Mouse (Mus musculus): ENCODE data around the gene Ppil4. TPM values are rescaled to one million over a fixed set of nuclear protein-coding genes. Genes with fewer than 3 reads are reported as not detected.
A peak's percentile ranks its signal among the peaks of the same experiment; 100 is the strongest.
"Not testable (repeated sequence)": the region's sequence is repeated elsewhere in the genome, so short reads cannot be mapped to it uniquely, and the experiment has no call there.

The Ppil4 gene
- polyA plus RNA-seq (2014; fragmentation: Nextera tagmentation; extraction: Ambion mirVana): 44.3 and 53.0 TPM in 2 replicates

DNA sequence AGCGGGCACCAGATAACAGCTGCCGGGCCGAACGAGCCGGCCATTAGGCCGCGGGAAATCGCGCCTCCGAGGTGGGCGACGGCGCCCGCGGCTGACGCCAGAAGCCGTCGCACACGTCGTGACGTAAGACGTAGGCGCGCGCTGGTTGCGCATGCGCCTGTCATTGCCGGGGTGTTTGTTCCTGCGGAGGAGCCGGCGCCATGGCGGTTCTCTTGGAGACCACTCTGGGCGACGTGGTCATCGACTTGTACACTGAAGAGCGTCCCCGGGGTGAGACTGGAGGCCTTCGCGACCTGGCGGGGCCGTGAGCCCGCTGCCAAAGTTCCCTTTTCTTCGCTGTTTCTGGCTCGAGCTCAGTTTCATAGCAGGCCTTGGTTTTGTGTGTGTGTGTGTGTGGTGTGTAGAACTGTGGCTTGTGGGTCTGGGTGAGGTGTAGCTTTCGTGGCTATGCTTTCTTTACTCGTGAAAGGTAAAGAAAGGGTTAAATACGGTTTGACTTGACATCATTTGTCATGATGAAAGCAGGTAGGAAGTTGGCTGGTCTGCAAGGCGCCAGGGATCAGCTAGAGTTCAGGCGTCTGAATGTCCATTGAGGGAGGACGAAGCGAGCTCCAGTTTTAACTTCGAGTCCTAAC is at the start of gene Ppil4, which contains the start of gene Ginm1:
Ppil4 (plus strand) TSS at position 141 of the 635 bp plus-strand sequence.
Ginm1 (minus strand) TSS at position 74 of the 635 bp plus-strand sequence.
- DNase-seq (ENCODE audit: low spot score): peak; percentile 86
- WGBS: under 1% methylated on average over 52 of the region's 52 CpGs
- Histone ChIP-seq H3K4me3 (ENCODE audit: low read depth, low read length) (peak within 1 kb of the TSS; percentile 75), H3K27me3 (replicated peaks; ENCODE audit: control insufficient read depth, insufficient read depth, low read length) (no peaks in the 10 kb centered on the region), H3K9me3 (ENCODE audit: control insufficient read depth, low read length) (no peaks in the 10 kb centered on the region), H3K4me1 (replicated peaks; ENCODE audit: control insufficient read depth, insufficient read depth, low read length) (peaks cover 4% of the 10 kb centered on the region), H3K27ac (ENCODE audit: low read depth, low read length) (peak within 1 kb of the TSS; percentile 61; the same call in 1 of the 2 replicates), H3K36me3 (ENCODE audit: control insufficient read depth, insufficient read depth, low read length) (peaks cover 19% of the 10 kb centered on the region), H3K4me2 (peak within 1 kb of the TSS; percentile 91), H3K9ac (ENCODE audit: low read depth, low read length) (peak within 1 kb of the TSS; percentile 82)
- ATAC-seq (replicated peaks; ENCODE audit: low FRiP score): peak; percentile 93

DNA sequence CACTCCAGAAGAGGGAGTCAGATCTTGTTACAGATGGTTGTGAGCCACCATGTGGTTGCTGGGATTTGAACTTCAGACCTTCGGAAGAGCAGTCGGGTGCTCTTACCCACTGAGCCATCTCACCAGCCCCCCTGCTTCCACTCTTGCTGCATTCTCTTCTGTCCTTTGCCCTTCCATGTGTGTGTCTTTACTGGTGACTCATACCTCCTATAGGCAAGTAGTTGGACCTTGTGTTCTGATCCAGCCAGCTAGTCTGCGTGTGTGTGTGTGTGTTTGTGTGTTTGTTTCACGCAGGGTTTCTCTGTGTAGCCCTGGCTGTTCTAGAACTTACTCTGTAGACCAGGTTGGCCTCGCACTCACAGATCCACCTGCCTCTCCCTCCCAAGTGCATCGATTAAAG is 47.2 kb upstream of the Ppil4 start:
- not testable (repeated sequence) for H3K4me3 ChIP-seq (ENCODE audit: low read depth, low read length); H3K4me2 ChIP-seq; H3K9me3 ChIP-seq (ENCODE audit: control insufficient read depth, low read length); H3K9ac ChIP-seq (ENCODE audit: low read depth, low read length); ATAC-seq (replicated peaks; ENCODE audit: low FRiP score); H3K27me3 ChIP-seq (replicated peaks; ENCODE audit: control insufficient read depth, insufficient read depth, low read length); H3K27ac ChIP-seq (ENCODE audit: low read depth, low read length); DNase-seq (ENCODE audit: low spot score); H3K4me1 ChIP-seq (replicated peaks; ENCODE audit: control insufficient read depth, insufficient read depth, low read length)
- peaks cover 24% of the 10 kb centered on the region for H3K36me3 ChIP-seq (ENCODE audit: control insufficient read depth, insufficient read depth, low read length)
- WGBS: 98% methylated on average over 6 of the region's 6 CpGs

- Histone ChIP-seq H3K4me1 (replicated peaks; ENCODE audit: control insufficient read depth, insufficient read depth, low read length) (no peaks in the 10 kb centered on the region), H3K4me3 (ENCODE audit: low read depth, low read length) (no peak overlapping the region), H3K9me3 (ENCODE audit: control insufficient read depth, low read length) (no peaks in the 10 kb centered on the region), H3K36me3 (ENCODE audit: control insufficient read depth, insufficient read depth, low read length) (peaks cover 33% of the 10 kb centered on the region; the same call in 1 of the 2 replicates), H3K27me3 (replicated peaks; ENCODE audit: control insufficient read depth, insufficient read depth, low read length) (no peaks in the 10 kb centered on the region), H3K4me2 (no peak overlapping the region), H3K9ac (ENCODE audit: low read depth, low read length) (no peak overlapping the region), H3K27ac (ENCODE audit: low read depth, low read length) (no peak overlapping the region)
- 76% methylated on average over 6 of the region's 6 CpGs for WGBS
- no peak; the same call in 1 of the 2 replicates for ATAC-seq (replicated peaks; ENCODE audit: low FRiP score)
- DNase-seq (ENCODE audit: low spot score): no peak
Measured at GRCm38 (mm10) chr10:7748752-7749151, 43.9 kb upstream of the Ppil4 start.

DNA sequence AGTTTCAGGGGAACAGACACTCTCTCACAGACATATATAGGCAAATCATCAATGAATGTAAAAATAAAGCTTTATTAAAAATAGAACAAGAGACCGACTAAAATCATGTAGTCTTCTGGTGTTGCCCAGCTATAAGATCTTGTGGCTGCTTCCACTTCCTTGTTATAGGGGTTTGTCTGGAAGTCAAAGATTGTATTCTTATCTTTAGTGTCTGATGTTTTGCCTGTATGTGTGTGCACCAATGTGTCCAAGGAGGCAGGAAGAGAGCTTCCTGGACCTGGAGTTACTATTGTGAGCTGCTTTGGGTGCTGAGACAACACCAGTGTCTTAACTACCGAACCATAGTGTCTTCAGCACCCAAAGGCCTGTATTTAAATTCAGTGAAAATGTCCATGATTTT is 35.1 kb upstream of the Ppil4 start:
- no peaks in the 10 kb centered on the region for H3K9me3 ChIP-seq (ENCODE audit: control insufficient read depth, low read length)
- H3K36me3 ChIP-seq (ENCODE audit: control insufficient read depth, insufficient read depth, low read length): peaks cover 11% of the 10 kb centered on the region; the same call in 1 of the 2 replicates
- no peak overlapping the region for H3K4me2 ChIP-seq
- H3K27ac ChIP-seq (ENCODE audit: low read depth, low read length): no peak overlapping the region
- WGBS: 66% methylated on average over 2 of the region's 2 CpGs
- peaks cover 2% of the 10 kb centered on the region; the same call in 1 of the 2 replicates for H3K4me1 ChIP-seq (replicated peaks; ENCODE audit: control insufficient read depth, insufficient read depth, low read length)
- no peak overlapping the region for H3K4me3 ChIP-seq (ENCODE audit: low read depth, low read length)
- no peak for DNase-seq (ENCODE audit: low spot score)
- H3K27me3 ChIP-seq (replicated peaks; ENCODE audit: control insufficient read depth, insufficient read depth, low read length): no peaks in the 10 kb centered on the region
- no peak overlapping the region for H3K9ac ChIP-seq (ENCODE audit: low read depth, low read length)
- peak; percentile 67 for ATAC-seq (replicated peaks; ENCODE audit: low FRiP score)

GRCm38 (mm10) chr10:7772346-7772745 is 20.3 kb upstream of the Ppil4 start:
- no peak overlapping the region for H3K27ac ChIP-seq (ENCODE audit: low read depth, low read length)
- ATAC-seq (replicated peaks; ENCODE audit: low FRiP score) (no peak), DNase-seq (ENCODE audit: low spot score) (no peak)
- no peak overlapping the region for H3K9ac ChIP-seq (ENCODE audit: low read depth, low read length)
- H3K4me2 ChIP-seq: no peak overlapping the region
- H3K4me1 ChIP-seq (replicated peaks; ENCODE audit: control insufficient read depth, insufficient read depth, low read length): no peaks in the 10 kb centered on the region
- no peaks in the 10 kb centered on the region for H3K27me3 ChIP-seq (replicated peaks; ENCODE audit: control insufficient read depth, insufficient read depth, low read length)
- H3K4me3 ChIP-seq (ENCODE audit: low read depth, low read length): no peak overlapping the region
- WGBS: 93% methylated on average over 4 of the region's 4 CpGs
- no peaks in the 10 kb centered on the region for H3K9me3 ChIP-seq (ENCODE audit: control insufficient read depth, low read length)
- H3K36me3 ChIP-seq (ENCODE audit: control insufficient read depth, insufficient read depth, low read length): peaks cover 25% of the 10 kb centered on the region

DNA sequence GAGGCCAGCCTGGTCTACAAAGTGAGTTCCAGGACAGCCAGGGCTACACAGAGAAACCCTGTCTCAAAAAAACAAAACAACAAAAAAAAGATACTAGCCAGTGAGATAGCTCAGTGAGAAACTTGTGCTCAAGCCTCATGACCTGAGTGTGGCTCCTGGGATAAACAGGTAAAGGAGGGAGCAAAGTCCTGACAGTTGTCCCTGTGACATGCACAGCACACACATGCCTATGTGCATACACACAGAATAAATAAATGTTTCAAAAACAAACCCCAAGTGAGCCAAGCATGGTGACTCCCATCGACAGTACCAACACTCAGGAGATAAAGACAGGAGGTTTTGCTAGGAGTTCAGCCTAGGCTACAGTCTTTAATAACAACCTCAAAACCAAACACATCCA is 19.9 kb upstream of the Ppil4 start:
- DNase-seq (ENCODE audit: low spot score) (no peak), ATAC-seq (replicated peaks; ENCODE audit: low FRiP score) (no peak)

DNA sequence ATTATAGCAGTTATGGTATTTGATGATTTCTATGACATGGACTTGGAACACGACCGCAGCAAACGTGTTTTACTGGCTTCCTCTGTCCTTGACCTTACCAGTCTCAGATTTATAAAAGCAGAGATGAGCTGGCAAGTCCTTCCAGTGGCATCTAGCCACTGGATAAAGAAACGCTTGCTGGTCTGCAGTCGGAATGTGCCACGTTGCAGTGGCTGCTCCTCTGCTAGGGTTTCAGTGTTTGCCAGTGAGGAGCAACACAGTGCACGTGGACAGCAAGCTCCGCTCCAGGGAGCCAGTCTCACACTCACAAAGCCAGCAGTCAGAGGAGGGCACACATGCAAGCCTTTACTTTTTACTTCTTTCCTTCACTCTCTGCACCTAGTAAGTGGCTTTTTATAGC is 17.3 kb upstream of the Ppil4 start:
- Histone ChIP-seq H3K4me2 (no peak overlapping the region), H3K27ac (ENCODE audit: low read depth, low read length) (no peak overlapping the region), H3K9me3 (ENCODE audit: control insufficient read depth, low read length) (no peaks in the 10 kb centered on the region), H3K4me1 (replicated peaks; ENCODE audit: control insufficient read depth, insufficient read depth, low read length) (0 out of 2 replicates have a peak, but pooled peaks cover 4% of the 10 kb centered on the region), H3K36me3 (ENCODE audit: control insufficient read depth, insufficient read depth, low read length) (peaks cover 17% of the 10 kb centered on the region), H3K4me3 (ENCODE audit: low read depth, low read length) (no peak overlapping the region), H3K9ac (ENCODE audit: low read depth, low read length) (no peak overlapping the region), H3K27me3 (replicated peaks; ENCODE audit: control insufficient read depth, insufficient read depth, low read length) (no peaks in the 10 kb centered on the region)
- ATAC-seq (replicated peaks; ENCODE audit: low FRiP score) (no peak), DNase-seq (ENCODE audit: low spot score) (no peak)
- WGBS: 88% methylated on average over 8 of the region's 8 CpGs

More for the DNA sequence above, 19.9 kb upstream of the Ppil4 start:
- no peak overlapping the region for H3K4me2 ChIP-seq
- WGBS: 88% methylated on average over 1 of the region's 1 CpGs
- H3K27me3 ChIP-seq (replicated peaks; ENCODE audit: control insufficient read depth, insufficient read depth, low read length): no peaks in the 10 kb centered on the region
- no peak overlapping the region for H3K4me3 ChIP-seq (ENCODE audit: low read depth, low read length)
- H3K27ac ChIP-seq (ENCODE audit: low read depth, low read length): no peak overlapping the region
- H3K36me3 ChIP-seq (ENCODE audit: control insufficient read depth, insufficient read depth, low read length): peaks cover 25% of the 10 kb centered on the region
- H3K9me3 ChIP-seq (ENCODE audit: control insufficient read depth, low read length): no peaks in the 10 kb centered on the region
- no peaks in the 10 kb centered on the region for H3K4me1 ChIP-seq (replicated peaks; ENCODE audit: control insufficient read depth, insufficient read depth, low read length)
- no peak overlapping the region for H3K9ac ChIP-seq (ENCODE audit: low read depth, low read length)

DNA sequence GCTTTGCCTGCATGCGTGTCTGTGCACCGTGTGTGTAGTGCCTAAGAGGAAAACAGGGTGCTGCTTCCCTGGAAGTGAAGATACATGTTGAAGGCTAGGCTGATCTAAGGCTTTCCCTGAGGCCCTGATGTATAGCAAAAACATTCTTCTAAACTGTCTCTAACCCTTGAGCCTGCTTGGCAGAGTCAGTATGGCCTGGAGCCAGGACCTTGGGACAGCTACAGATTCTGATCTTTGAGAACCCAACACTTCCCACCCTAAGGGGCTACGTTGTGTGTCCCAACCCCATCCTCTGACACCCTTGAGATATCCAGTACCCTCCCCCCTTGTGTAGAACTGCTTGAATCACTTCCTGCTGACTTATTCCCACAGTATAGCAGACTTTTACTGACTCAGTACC is 14.3 kb upstream of the Ppil4 start:
- no peak for DNase-seq (ENCODE audit: low spot score)
- no peaks in the 10 kb centered on the region for H3K9me3 ChIP-seq (ENCODE audit: control insufficient read depth, low read length)
- no peak overlapping the region for H3K27ac ChIP-seq (ENCODE audit: low read depth, low read length)
- WGBS: 91% methylated on average over 3 of the region's 3 CpGs
- 0 out of 2 replicates have a peak, but pooled peaks cover 4% of the 10 kb centered on the region for H3K4me1 ChIP-seq (replicated peaks; ENCODE audit: control insufficient read depth, insufficient read depth, low read length)
- no peak overlapping the region for H3K9ac ChIP-seq (ENCODE audit: low read depth, low read length)
- ATAC-seq (replicated peaks; ENCODE audit: low FRiP score): no peak
- no peak overlapping the region for H3K4me3 ChIP-seq (ENCODE audit: low read depth, low read length)
- no peaks in the 10 kb centered on the region for H3K27me3 ChIP-seq (replicated peaks; ENCODE audit: control insufficient read depth, insufficient read depth, low read length)
- no peak overlapping the region for H3K4me2 ChIP-seq
- H3K36me3 ChIP-seq (ENCODE audit: control insufficient read depth, insufficient read depth, low read length): peaks cover 11% of the 10 kb centered on the region

DNA sequence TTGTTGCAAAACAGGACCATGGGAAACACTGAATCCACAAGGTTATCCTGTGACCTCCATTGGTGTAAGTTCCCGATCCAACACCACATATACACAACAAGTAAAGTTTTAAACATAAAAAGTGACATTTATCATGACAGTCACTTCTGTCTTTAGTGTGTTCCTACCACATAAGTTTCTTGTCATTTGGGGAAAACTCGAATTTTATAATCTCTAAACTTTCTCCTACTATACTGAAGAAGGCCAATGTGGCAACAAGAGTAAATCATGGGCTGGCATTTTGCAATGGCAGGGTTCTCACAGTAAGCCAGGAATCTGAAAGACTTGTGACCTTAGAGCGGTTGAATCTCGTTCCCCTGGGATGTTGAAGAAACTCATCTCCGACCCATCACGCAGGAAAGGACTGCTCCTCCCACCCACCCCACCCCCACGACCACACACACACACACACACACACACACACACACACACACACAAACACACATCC is 12.9 kb upstream of the Ppil4 start:
- H3K27ac ChIP-seq (ENCODE audit: low read depth, low read length): peak overlapping the region; percentile 45
- 18% methylated on average over 7 of the region's 7 CpGs for WGBS
- peak overlapping the region; percentile 81 for H3K4me2 ChIP-seq
- peak overlapping the region; percentile 88 for H3K9ac ChIP-seq (ENCODE audit: low read depth, low read length)
- H3K9me3 ChIP-seq (ENCODE audit: control insufficient read depth, low read length): no peaks in the 10 kb centered on the region
- H3K27me3 ChIP-seq (replicated peaks; ENCODE audit: control insufficient read depth, insufficient read depth, low read length): no peaks in the 10 kb centered on the region
- H3K4me3 ChIP-seq (ENCODE audit: low read depth, low read length): peak overlapping the region; percentile 95
- ATAC-seq (replicated peaks; ENCODE audit: low FRiP score) (no peak), DNase-seq (ENCODE audit: low spot score) (no peak)
- H3K4me1 ChIP-seq (replicated peaks; ENCODE audit: control insufficient read depth, insufficient read depth, low read length): 0 out of 2 replicates have a peak, but pooled peaks cover 4% of the 10 kb centered on the region
- peaks cover 3% of the 10 kb centered on the region; the same call in 1 of the 2 replicates for H3K36me3 ChIP-seq (ENCODE audit: control insufficient read depth, insufficient read depth, low read length)

Measured in liver, embryonic 11.5 days (tissue).